Mouse (Mus musculus) B cell, adult 2 months (primary cell): ENCODE results near the gene Ccdc181.
"Not testable (repeated sequence)": the region's sequence is repeated elsewhere in the genome, so short reads cannot be mapped to it uniquely, and the experiment has no call there.

Experiments used
- DNase-seq, 2 experiments: peaks; one replicate each; pipeline ENCODE4 v3.0.0; 2022

Ccdc181 gene

DNA sequence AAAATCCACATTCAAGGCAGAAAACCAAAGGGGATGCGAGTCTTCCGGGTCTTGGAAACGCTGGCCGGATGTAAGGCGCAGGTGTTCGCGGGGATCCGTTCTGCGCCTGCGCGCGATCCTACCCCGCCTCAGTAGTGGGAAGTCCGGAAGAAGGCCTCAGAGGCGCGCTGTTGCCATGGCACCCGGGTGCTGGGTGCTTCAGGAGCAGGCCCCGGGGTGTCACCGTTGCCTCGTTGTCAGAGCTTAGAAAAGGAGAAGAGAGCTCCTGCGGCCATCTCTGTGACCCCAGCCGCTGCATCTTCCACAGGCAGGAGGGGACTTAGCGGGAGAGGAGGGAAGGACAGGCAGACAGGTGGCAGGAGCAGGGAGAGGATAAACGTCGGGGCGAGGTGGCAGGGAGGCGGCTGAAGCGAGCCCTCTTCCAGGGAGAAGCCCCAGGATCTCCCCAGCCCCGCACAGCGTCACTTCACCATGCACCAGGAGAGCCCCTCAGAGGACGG, at the start of gene Ccdc181:
Gene Ccdc181 (plus strand): TSS at position 131 of the 500 bp plus-strand sequence.
- peak; percentile 94 for DNase-seq

DNA sequence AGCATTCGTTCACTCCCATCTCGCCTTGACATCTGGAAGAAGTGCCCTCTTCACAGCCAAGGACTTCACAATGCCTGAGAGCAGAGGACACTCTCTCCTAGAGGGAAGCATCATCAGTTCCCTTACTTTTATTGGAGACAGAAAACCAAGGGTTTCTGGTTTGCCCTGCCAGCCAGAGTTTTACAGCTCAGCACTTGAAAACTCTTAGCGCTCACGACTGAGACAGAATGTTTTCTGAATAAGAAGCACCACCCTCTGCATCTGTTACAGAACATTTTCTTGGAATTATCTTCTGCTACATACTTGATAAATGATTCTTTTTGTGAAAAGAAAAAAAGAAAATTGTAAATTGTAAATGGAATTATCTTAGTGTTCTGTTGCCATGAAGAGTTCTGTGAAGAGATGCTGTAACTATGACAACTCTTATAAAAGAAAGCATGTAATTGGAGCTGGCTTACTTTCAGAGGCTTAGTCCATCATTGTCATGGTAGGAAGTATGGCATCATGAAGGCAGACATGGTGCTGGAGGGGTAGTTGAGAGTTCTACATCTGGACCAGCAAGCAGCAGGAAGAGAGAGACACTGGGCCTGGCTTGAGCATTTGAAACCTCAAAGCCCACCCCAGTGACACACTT, 43.3 kb upstream of the Ccdc181 start:
- DNase-seq: not testable (repeated sequence)

DNA sequence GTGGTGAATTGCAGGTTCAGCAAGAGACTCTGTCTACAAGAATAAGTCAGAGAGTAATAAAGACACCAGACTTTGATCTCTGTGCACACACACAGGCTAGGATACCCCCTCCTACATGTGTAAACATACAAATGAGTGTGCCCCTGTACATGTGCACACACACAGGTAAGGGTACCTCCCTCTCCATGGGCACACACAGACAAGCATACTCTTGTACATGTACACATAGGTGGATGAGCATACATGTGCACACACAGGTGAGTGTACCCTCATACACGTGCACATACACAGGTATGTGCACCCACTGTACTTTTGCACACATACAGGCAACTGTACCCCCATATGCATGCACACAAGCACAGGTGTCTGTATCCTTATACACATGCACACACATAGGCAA, 41.9 kb upstream of the Ccdc181 start:
- DNase-seq: no peak

DNA sequence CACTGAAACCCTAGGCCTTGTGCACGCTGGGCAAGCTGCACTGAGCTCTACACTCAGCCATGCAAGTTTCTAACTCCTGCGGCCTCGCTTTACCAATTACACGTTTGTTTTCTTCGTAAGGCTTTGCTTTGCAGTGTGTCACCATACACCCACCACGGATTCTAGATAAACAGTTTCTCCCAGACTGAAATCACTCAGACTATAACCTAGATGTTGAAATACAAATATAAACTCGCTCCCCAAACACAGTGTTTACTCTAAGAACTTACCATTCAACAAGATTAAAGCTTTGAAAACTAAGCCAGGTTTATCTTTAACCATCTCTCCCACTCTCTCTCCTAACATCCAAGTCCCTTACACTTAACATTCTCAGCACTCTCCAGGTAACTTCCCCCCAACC, 40.3 kb upstream of the Ccdc181 start:
- no peak for DNase-seq

DNA sequence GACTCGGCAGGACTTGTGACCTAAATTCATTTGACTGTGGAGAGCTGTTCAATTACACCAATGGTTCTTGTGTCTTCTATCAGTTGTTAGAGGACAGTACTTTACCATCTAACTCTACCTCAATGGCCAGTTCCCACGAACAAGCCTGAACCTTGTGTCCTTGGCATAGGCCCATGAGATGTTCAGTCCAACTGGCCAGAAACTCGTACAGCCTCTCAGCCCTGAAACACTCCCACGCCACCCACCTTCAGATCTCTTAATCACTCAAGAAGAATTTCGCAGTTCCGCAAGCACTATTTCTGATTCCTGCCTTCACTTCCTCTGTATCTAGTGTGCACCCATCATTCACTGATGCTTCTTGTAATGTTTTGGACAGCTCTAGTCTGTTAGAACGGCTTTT, 39.3 kb upstream of the Ccdc181 start:
- DNase-seq: no peak

DNA sequence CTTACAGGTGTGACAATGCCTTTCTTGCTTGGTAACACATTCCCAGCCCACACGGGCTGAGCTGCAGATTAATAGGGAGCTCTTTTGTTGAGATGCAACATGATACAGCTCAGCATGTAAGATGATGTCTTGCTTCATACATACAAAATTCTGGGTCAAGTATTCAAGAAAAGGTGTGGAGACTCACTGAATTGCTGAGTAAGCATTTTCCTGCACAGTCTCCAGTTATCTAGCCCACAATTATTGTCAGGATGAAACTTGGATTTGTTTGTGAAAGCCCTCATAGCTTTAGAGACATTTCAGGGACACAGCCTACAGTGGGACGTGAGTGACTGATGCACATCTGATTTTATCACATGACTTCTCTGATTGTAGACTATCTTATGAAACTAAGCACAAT, 33.9 kb upstream of the Ccdc181 start:
- DNase-seq: no peak

DNA sequence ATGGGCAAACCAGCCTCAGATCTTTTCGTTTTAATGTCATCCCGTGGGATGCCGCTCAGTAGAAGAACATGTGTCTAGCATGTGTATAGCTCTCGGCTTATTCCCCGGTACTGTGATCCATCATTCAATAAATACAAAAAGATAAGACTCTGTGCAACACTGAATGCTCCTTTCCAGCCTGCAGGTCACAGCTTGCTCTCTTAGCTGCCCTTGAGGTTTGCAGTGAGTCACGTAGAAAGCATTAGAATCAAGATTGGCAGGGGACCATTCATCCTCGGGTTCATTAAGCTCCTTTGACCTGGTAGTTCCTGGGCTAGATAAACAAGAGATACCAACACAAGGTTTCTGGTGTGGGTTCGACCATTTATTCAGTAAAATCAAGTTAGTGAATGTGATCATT, 32.6 kb upstream of the Ccdc181 start:
- DNase-seq: no peak

DNA sequence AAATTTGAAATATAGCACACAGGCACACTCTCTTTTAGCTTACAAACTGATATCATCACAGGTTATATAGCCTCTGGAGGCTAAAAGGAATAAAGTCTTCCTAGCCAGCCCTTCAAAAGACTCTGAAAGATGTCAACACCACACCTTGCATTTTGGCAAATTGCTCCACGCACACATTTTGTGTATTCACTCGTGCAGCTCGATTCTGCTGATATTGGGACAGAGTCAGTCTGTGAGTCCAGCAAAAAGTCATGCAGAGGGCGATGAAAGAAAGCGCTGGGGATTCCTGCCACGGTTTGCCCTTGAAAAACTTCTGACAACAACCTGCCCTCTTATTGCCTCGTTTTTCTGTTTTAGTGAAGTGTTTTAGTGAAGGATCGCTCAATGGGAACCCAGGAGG, 27.9 kb upstream of the Ccdc181 start:
- no peak for DNase-seq

DNA sequence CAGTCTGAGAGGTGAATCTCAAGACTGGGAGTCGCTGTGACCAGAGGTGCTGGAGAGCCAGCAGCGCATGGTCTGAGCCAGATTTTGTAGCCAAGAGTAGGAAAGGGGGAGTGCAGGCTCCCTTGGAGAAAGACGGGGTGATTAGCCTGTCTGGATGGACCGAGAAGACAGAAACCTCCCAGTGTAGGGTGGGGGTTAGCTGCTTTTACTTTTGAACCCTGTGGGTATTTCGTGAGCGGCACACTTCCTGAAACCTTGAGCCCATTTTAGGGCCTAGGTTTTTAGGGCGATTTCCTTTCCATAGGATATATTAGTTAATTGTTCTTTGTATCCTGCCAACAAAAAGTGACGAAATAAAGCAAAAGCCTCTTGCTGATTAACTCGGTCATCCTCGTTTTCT, 27.4 kb upstream of the Ccdc181 start:
- peak; percentile 19 to 21 for DNase-seq

DNA sequence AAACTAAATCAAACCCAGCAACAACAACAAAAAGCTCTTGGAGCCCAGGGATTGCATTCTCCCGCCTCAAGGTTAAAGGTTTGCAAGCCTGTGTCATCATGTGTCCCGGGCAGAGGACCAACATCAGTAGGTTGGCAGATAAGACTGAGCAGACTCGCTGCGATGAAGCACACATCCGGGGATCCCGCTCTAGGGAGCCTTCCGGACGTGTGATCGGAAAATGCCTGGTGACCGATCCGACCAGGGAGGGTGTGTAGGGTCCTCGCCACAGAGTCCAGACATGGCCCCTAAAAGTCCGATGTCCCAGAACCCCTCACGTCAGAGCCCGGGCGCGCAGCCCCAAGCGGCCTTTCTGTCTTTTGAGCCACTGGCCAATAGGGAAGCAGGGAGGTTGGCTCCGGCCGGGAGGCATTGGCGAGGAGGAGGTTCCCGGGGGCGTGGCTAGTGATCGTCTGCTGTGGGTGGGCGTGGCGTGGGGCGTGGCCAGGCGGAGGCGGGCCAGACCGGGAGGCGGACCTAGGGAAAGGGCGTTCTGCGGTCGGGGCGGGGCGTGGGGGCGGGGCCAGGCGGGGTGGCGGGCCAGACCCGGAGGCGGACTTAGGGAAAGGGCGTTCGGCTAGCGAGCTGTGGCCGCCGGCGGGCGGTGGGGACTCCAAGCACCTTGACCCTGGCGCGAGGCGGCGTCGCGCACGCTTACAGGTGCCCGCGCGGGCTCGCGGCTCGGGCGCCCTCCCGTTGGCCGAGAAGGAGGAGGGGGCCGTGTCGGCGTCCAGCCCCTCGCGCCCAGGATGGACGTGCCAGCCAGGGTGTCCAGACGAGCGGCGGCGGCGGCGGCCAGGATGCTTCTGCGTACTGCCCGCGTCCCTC, 26.7 kb upstream of the Ccdc181 start, which contains the start of gene Slc19a2:
Gene Slc19a2 (plus strand): TSS at position 582 of the 867 bp plus-strand sequence.
- DNase-seq: peak; percentile 98

DNA sequence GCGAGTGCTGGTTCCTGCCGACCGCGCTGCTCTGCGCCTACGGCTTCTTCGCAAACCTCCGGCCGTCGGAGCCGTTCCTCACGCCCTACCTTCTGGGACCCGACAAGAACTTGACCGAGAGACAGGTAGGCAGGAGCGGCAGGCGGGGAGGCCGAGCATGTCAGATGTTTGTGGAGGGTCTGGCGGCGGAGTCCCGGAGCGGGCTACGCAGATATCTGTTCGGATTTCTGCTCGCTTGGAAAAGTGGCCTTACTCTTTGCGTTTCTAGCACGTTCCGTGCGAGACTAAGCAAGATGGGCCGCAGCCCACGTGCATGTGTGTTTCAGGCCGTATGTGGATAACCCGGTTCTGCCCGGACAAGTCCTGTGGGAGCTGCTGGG, 26.1 kb upstream of the Ccdc181 start:
- peak; percentile 50 to 59 for DNase-seq

DNA sequence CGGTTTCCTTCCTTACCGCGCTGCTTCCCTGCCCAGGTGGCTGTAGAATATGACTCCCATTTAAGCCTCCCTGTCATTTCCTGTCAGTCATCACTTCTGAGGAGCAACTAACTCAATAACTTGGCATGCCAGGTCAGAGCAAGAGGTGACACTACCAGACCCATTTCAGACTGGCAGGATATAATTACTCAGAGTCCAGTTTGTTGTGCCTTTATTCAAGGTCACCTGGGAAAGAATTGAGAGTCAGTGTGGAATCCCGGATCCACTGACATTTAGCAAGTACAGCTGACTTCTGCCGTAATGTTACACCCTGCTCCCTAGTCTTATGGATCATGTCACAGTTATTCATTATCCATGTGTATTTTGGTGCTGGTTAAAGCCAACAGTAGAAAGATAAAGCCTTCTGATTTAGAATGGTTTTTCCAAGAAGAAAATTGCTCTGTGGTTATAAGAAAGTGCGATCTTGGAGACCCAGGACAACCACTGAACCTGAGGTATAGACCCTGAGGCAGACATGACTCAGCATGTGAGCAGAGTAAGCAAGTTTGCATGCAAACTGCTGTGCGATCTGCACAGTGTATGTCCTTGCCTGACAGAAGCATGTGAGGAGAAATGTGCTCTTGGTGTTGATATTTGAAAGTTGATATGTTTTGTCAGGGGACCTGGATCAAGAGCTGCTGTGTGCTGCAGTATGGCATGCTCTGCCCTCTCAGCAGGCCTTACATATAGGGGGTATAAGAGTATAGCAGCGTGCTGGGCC, 24.8 kb upstream of the Ccdc181 start:
- no peak for DNase-seq

DNA sequence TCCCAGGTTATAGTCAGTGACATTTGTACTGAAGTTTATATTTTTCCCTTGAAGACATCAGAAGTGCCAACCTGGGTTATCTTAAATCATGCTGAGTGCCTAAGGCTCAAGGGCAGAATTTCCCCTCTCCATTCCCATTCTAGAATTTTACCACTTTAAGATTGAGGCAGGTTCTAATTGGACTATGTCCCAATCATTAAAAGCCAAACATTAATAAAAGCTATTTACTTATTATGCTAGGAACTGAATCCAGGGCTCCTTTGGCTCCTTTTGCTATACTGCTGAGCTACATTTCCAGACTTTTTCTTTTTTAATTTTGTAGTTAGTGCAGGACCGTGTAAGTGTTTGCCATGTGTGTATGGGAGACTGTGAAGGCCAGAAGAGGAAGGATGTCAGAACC, 23.9 kb upstream of the Ccdc181 start:
- no peak for DNase-seq

DNA sequence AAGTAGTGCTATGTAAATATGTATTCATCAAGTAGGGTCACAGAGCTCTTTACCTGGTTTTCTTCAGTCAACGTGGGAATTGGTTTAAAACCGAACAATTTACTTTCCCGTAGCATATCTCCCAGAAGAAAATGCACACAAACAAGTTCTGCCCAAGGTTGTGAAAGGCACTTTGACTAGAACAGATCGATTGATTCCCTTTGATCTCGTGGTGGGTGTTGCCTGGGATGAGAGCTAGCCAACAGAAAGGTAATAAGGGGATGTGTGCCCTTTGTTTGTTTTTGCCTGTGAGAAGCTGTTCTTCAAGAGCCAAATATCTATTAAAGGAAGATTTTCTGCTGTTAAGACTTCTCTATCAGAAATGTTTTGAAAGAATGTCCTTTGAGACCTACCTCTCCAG, 22.8 kb upstream of the Ccdc181 start:
- no peak for DNase-seq

DNA sequence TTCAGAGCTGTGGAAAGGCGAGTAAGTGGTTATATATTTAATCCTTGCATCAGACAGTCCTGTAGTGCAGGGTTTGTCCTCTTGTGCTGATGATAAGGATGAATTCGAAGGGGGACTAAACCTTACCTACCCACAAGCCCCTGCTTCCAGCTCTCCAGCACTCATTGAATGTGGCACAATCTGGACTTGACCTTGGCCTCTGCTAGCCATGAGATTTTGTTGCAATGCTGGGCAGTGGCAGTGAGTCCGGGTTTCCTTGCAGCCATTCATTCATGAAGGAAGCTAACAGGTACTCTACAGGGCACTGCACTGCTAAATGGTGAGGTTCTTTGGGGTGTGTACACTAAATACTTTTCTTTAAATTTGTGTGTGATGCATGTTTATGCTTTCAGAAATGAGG, 20.5 kb upstream of the Ccdc181 start:
- no peak for DNase-seq

DNA sequence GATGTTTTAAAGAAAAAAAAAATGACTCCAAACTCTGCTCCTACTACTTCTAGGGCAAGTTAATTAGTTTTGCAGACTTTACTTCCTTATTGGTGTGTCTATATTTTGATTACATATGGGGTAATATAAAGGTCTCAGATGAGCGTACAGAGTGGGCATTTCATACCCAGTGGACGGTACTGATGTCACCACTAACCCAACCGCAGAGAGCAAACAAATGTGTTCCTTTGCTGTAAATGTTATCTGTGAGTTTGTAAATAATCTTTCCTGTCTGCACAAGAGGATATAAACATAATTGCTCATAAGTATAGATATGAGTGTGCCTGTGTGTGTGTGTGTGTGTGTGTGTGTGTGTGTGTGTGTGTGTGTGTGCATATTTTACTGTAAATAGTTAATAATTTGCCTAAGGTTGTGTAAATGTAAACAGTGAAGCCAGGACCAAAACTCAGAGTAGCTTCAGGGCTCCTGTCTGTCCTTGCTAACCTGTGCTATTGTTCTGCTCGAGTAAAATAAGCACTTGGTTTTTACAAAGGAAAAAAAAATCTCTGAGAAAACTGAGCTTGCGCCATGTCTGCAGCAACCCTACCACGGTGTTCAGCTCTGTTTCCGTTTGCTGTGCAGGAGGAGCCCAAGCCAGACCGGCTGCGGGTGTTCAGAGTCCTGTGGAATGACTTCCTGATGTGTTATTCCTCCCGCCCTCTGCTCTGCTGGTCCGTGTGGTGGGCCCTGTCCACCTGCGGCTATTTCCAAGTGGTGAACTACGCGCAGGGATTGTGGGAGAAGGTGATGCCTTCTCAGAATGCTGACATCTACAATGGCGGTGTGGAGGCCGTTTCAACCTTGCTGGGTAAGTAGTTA, 15.0 kb upstream of the Ccdc181 start:
- DNase-seq: no peak

DNA sequence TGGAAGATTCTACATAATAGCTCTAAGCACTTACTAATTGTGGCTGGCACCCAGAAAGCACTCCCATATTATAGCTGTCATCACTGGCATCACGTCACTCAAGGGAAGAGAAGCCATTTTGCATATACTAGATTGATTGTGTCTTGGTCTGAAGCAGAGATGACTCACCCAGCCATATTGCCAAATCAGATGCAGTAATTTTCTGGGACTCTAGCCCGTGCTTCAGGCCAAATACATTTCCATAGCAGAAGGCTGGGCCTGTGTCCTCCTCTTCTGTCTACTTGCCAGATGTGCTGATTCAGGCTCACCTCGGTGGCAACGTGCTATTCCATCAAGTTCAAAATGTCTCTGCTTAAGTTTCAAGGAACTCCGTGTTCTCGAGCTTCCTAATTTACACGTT, 13.8 kb upstream of the Ccdc181 start:
- DNase-seq: no peak

DNA sequence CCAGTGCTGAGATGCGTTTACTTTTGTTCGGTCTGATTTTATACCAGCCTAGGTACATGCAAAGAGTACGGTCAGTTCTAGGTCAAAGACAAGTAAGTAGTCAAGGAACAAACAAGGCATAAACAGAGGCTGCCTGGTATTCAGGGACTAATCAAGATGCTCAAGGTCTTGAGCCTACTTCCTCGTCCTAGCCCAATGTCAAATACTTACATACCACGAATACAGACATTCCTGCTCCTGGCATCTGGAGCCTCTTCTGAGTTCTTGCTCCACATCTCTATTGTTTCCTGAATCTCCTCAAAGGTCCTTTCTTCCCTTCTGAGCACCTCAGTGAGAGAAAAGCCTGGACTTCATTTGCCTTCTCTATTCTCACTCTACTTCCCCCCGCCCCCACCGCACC, 4.4 kb upstream of the Ccdc181 start:
- DNase-seq: no peak

DNA sequence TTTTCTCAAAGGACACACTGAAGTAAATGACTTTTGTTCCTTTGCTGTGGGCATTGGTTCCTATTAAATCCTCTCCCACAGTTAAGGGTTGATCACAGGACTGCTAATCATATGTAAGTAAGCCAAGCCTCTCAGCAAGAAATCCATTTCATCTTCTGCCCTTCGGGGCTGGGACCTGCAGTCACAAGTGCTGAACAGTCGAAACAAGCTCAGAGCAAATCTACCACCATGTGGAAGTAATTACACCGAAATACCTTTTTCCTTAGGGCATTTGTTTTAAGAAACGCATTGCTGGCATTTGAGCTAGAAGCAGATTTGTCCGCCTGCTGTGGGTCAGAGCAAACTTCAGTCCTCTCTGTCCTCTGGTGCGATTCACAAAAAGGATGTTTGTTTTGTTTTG, 1.7 kb upstream of the Ccdc181 start:
- DNase-seq: no peak

DNA sequence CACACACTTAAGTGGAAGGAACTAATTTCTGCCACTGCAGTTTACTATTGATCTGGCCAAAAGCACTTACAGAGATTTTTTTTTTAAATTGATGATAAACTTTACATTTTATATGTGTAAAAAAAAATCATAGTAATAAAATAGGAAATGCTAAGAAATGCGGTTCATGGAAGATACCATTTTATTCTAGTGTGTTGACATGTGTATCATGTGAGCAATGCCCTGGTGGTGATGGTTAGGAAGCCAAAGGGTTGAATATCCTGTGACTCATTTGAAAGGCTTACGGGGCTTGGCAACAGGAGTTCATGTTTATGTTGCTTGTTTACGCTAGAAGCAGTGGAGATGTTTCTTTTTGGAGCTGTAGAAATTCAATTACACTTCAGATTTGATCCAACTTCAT, 1.2 kb downstream of the Ccdc181 start:
- peak in 1 of 2 experiments; percentile 6 for DNase-seq

DNA sequence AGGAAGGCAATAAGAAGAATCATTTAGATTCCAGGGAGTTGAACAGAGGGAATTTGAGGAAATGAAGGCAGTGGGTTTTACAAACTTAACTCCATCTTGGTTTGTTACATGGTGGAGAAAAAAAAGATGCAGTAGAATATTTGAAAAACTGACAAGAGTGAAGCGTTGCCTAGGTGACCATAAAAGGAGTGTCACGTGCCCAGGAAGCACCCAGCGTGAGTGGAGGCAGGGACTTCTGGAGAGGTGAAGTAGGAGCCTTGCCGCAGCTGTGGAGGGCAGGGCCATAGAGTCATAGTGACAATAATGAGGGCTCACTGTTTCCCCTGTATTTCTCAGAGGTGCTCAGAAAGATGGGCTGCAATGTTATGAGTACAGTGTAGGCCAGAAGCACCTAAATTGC, 3.9 kb downstream of the Ccdc181 start:
- DNase-seq: no peak

DNA sequence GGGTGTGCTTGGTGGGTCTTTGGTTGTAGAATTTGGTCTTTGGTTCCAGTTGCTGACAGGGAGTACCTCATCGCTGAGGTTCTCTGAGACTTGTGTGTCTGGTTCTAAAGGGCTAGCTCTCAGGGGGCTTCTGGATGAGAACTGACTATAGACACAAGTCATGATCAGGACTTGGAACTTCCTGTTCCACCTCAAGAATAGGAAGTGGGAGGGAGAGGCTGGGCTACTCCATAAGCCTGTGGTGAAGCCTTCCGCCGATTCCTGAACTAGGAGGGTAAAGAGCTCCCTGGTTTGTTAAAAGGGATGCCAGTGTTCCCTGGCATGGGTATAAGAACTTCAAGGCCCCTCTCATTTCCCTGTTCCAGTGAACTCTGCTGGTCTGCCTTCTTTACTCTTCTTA, 8.6 kb downstream of the Ccdc181 start:
- DNase-seq: no peak

DNA sequence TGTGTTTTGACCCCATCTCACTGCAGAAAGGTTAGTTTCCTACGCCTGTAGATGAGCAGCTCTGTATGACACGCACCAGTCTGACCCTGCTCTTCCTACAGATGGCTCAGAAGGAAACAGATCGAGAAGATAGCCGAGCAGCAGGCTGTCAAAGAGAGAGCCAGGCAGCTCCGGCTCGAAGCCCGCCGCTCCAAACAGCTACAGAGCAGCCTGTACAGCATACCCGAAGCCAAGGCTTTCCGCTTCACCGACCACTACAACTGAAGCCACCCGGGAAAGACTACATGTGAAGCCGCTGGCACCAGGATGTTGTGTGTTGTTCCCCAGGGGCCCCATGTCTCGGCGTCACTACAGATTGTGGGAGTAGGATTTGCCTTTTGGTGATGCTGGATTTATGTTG, 12.0 kb downstream of the Ccdc181 start:
- DNase-seq: no peak
